Mouse (Mus musculus) C2C12 (cell line): ENCODE results near the gene Cks2. TPM values are rescaled to one million over a fixed set of nuclear protein-coding genes. Genes with fewer than 3 reads are reported as not detected.

Source experiments
- H3K27me3 ChIP-seq: one replicate; pipeline ENCODE4 v1.6.1; 2011; ENCODE audit not compliant: control insufficient read depth, insufficient read depth, insufficient read length
- H3K36me3 ChIP-seq: one replicate; pipeline ENCODE4 v1.6.1; 2011; ENCODE audit not compliant: control insufficient read depth, insufficient read depth
- H3K4me3 ChIP-seq: one replicate; pipeline ENCODE4 v1.5.1; 2011; ENCODE audit warnings: mild to moderate bottlenecking, control low read depth; ENCODE audit not compliant: poor library complexity, insufficient read depth, severe bottlenecking
- H3K79me2 ChIP-seq: one replicate; pipeline ENCODE4 v1.6.1; 2011; ENCODE audit not compliant: control insufficient read depth, insufficient read depth
- H3K79me3 ChIP-seq: one replicate; pipeline ENCODE4 v1.6.1; 2011; ENCODE audit warnings: low read depth, control low read depth
- H3ac ChIP-seq: one replicate; pipeline ENCODE3; 2011; ENCODE audit warnings: low read depth; ENCODE audit not compliant: control insufficient read depth, insufficient read length
- CEBPB ChIP-seq: IDR thresholded peaks from one replicate; pipeline ENCODE4 v1.6.1; 2011; ENCODE audit warnings: low read depth, mild to moderate bottlenecking, control low read depth, moderate library complexity
- CTCF ChIP-seq: IDR thresholded peaks from one replicate; pipeline ENCODE4 v1.5.1; 2011; ENCODE audit not compliant: control insufficient read depth, insufficient read depth, insufficient read length
- FOSL1 ChIP-seq: IDR thresholded peaks from one replicate; pipeline ENCODE4 v1.8.0; 2011; ENCODE audit warnings: mild to moderate bottlenecking, low read length; ENCODE audit not compliant: poor library complexity, insufficient read depth, severe bottlenecking
- MAX ChIP-seq: IDR thresholded peaks from one replicate; pipeline ENCODE4 v1.6.1; 2011; ENCODE audit warnings: mild to moderate bottlenecking, control low read depth
- MYOD1 ChIP-seq: IDR thresholded peaks from one replicate; pipeline ENCODE4 v1.6.1; 2011; ENCODE audit warnings: low read depth; ENCODE audit not compliant: control insufficient read depth, insufficient read length
- MYOG ChIP-seq: IDR thresholded peaks from one replicate; pipeline ENCODE4 v1.6.1; 2011; ENCODE audit not compliant: control insufficient read depth, insufficient read length; ENCODE audit errors: extremely low read depth
- USF1 ChIP-seq: IDR thresholded peaks from one replicate; pipeline ENCODE4 v1.6.1; 2011; ENCODE audit warnings: low read depth, mild to moderate bottlenecking, control low read depth, moderate library complexity
- polyA plus RNA-seq: library from polyadenylated mRNA; unstranded; fragments of >200 nt; fragmentation: generic; extraction: Trizol; gene quantifications from one replicate; pipeline ENCODE4 v1.2.1, GENCODE M21; 2012; ENCODE audit warnings: missing spikeins

The Cks2 gene
- polyA plus RNA-seq, 1 experiment: 167 TPM

- no peak overlapping the region for H3ac ChIP-seq
- no peaks in the 10 kb centered on the region for H3K79me3 ChIP-seq
- TF ChIP-seq USF1 (peak; percentile 54), MYOG (no peak)
- H3K27me3 ChIP-seq: no peaks in the 10 kb centered on the region
- H3K79me2 ChIP-seq: no peaks in the 10 kb centered on the region
- no peak overlapping the region for H3K4me3 ChIP-seq
- no peaks in the 10 kb centered on the region for H3K36me3 ChIP-seq
Observed at GRCm38 (mm10) chr13:51616417-51617044, 28.5 kb upstream of the Cks2 start.

GRCm38 (mm10) chr13:51617306-51617705, 27.7 kb upstream of the Cks2 start:
- no peak overlapping the region for H3ac ChIP-seq
- H3K4me3 ChIP-seq: no peak overlapping the region
- H3K27me3 ChIP-seq: no peaks in the 10 kb centered on the region
- H3K79me2 ChIP-seq: no peaks in the 10 kb centered on the region
- TF ChIP-seq MAX (no peak), CEBPB (no peak), MYOD1 (no peak), MYOG (no peak), USF1 (no peak), CTCF (no peak), FOSL1 (no peak)
- H3K79me3 ChIP-seq: no peaks in the 10 kb centered on the region
- no peaks in the 10 kb centered on the region for H3K36me3 ChIP-seq

GRCm38 (mm10) chr13:51617861-51618260, 27.2 kb upstream of the Cks2 start:
- no peak for TF ChIP-seq MAX
- peak; percentile 25 for TF ChIP-seq CTCF
- TF ChIP-seq USF1: no peak
- Histone ChIP-seq H3K79me3 (no peaks in the 10 kb centered on the region), H3K79me2 (no peaks in the 10 kb centered on the region), H3ac (no peak overlapping the region), H3K27me3 (no peaks in the 10 kb centered on the region), H3K36me3 (no peaks in the 10 kb centered on the region), H3K4me3 (no peak overlapping the region)

- Histone ChIP-seq H3K27me3 (no peaks in the 10 kb centered on the region), H3K4me3 (no peak overlapping the region), H3K36me3 (no peaks in the 10 kb centered on the region), H3ac (no peak overlapping the region), H3K79me2 (no peaks in the 10 kb centered on the region), H3K79me3 (no peaks in the 10 kb centered on the region)
- no peak for TF ChIP-seq USF1
- no peak for TF ChIP-seq FOSL1
- no peak for TF ChIP-seq CEBPB
Observed at GRCm38 (mm10) chr13:51618602-51619001, 26.4 kb upstream of the Cks2 start.

- TF ChIP-seq CTCF (no peak), MAX (no peak), MYOD1 (no peak), FOSL1 (no peak), USF1 (no peak), MYOG (no peak), CEBPB (no peak)
- Histone ChIP-seq H3K79me2 (no peaks in the 10 kb centered on the region), H3ac (no peak overlapping the region), H3K79me3 (no peaks in the 10 kb centered on the region), H3K36me3 (no peaks in the 10 kb centered on the region), H3K27me3 (no peaks in the 10 kb centered on the region), H3K4me3 (no peak overlapping the region)
Observed at GRCm38 (mm10) chr13:51622626-51623025, 22.4 kb upstream of the Cks2 start.

- Histone ChIP-seq H3K36me3 (no peaks in the 10 kb centered on the region), H3K79me2 (no peaks in the 10 kb centered on the region), H3ac (no peak overlapping the region), H3K79me3 (no peaks in the 10 kb centered on the region), H3K27me3 (no peaks in the 10 kb centered on the region), H3K4me3 (no peak overlapping the region)
- TF ChIP-seq CEBPB (no peak), FOSL1 (no peak), CTCF (no peak), MYOG (no peak), USF1 (no peak), MAX (no peak), MYOD1 (no peak)
Observed at GRCm38 (mm10) chr13:51623678-51624077, 21.4 kb upstream of the Cks2 start.
